Mouse (Mus musculus): ENCODE results near the gene Gm20388.
"Not testable (repeated sequence)": the region's sequence is repeated elsewhere in the genome, so short reads cannot be mapped to it uniquely, and the experiment has no call there.

The Gm20388 gene

GRCm38 (mm10) chr8:120313674-120314073 lies 403.0 kb downstream of the Gm20388 start:
- no peak for DNase-seq (ENCODE audit: extremely low spot score)

DNA sequence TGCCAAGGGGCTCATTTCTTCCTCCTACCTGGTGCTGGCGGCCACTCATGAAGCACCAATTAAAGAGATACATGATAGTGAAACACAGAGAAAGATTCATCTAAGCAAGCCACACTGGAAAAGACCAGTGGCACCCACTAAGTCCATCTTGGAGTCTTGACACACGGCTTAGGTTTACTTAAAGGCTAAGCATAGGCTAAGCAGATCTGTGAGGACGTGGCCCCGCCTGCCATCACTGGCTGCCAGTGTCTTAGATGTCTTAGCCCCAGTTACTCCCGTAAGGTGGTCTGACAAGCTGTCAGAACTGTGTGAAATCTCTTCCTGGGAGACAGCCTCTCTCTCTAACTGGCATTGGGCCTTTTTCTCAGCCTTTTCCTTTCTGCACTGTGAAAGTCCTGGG lies 404.3 kb downstream of the Gm20388 start:
- no peak for DNase-seq (ENCODE audit: extremely low spot score)

DNA sequence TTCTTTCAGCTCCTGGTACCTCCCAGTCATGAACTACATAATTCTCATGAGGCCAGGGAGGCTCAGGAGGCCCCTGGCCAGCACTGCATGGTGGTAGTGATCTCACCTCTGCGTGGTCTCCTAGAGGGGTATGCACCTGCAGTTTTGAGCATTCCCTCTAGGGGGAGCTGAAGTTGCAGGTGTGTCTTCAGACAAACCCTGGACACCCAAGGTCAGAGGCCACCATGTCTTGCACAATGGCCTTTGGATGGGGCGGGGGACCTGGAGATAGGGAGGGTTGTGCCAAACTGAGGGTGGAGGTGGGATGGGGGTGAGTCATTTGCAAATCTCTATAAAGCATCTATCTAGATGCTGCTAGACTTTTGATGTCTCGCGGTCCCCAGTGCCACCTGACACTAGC lies 405.0 kb downstream of the Gm20388 start:
- no peak for DNase-seq (ENCODE audit: extremely low spot score)

- no peak for DNase-seq (ENCODE audit: extremely low spot score)
These were observed 406.1 kb downstream of the Gm20388 start for GRCm38 (mm10) chr8:120316707-120317106.

DNA sequence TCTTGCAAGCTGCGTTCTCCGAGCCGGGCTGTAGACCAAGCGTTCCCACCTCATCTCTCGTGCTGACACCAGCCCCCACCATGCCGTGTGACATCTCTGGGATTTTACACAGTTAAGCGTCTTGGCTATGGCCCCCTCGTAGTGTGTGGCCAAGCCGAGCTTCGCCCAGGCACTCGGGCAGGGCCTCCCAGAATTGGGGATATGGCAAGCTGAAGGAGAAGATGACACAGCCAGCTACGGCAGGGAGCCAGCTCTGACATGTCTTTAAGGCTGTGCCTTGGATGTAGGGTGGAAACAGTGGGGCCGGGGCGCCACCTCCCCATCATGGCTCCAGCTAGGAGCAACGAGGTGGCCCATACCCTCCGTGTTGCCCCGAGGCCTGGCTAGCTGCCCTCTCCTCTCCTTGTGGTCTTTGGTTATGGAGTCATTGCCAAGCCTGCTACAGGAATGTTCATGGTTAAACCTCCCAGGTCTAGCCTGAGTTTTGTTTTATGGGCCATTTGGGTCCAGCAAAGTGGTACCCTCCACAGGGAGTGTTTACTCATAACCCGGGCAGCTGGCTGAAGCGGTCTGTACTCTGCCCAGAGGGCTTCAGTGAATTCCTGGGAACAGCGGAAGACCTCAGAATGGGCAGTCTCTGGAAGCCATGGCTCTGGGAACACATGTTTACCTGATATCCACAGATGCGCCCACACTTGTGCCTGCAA lies 406.6 kb downstream of the Gm20388 start:
- no peak for DNase-seq (ENCODE audit: extremely low spot score)

GRCm38 (mm10) chr8:120318476-120318991 lies 407.9 kb downstream of the Gm20388 start:
- no peak for DNase-seq (ENCODE audit: extremely low spot score)

DNA sequence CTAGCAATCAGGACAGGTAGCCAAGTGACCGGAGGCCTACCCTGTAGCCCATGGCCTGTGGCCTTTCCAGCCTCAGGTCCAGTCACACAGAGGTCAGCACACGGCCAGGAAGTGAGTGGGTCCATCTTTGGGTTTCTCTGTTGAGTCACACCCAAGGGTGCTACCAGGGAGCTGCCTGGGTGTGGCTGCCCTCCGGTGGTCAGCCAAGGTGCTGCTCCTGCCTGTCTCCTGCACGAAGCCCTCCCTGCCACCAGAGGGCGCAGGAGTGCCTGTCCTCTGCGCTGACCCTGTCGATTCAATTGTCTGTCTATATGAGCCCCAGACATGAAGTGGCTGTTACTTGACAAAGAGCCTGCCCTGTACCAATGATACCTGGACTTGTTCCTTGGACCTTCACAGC lies 408.8 kb downstream of the Gm20388 start:
- DNase-seq (ENCODE audit: extremely low spot score) = peak; percentile 79

- DNase-seq (ENCODE audit: extremely low spot score) = no peak
These were observed 409.5 kb downstream of the Gm20388 start for GRCm38 (mm10) chr8:120320146-120320545.

DNA sequence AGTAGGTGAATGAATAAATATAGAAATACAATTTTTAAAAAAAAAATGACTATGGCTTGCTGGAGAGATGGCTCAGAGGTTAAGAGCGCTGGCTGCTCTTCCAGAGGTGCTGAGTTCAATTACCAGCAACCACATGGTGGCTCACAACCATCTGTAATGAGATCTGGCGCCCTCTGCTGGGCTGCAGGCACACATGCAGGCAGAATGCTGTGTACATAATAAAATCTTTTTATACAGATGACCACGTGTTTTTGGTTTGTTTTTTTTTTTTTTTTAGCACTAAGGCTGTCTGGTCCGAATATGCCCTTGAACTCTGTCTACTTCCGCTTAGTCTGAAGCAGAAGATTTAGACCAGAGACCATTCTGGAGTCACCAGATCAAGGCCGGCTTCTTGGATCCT lies 411.1 kb downstream of the Gm20388 start:
- no peak for DNase-seq (ENCODE audit: extremely low spot score)

DNA sequence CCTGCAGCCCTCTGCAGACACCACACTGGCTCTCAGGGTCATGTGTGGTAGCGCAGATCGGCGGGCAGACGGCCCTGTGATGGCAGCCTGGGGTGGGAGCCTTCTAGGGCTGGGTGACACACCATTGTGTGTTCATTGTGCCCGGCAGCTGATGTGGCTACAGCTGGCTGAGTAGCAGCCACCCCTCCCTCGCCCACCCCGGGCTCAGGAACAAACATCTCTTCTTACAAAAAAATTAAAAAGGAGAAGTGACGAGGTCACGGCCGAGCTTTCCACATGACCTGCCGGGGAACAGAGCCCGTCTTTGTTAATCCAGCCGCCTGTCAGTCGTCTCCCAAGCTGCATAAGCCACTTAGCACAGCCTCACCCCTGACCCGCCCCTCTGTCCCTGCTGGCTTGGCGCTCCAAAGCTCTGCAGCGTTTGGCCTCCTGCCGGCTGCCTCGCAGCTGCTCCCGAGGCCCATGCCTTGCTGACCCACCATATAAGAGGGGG lies 412.4 kb downstream of the Gm20388 start:
- DNase-seq (ENCODE audit: extremely low spot score) = peak; percentile 83

DNA sequence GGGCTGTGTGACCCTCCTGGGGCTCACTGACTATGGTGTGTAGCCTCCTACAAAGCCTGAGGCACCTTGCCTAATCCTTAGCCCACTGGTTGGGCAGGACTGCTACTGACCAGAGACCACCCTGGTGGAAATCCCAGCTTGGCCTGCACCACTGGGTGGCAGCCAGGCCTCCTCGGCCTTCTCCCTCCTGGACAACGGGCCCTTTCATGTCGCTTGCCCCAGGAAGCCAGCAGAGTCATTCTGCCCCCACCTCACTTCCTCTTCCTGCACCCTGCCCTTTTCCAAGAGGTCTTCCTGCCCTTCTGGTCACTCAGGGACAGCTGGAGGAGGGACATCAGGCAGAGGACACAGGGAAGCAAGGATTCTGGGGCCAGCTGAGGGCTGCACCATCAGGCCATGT lies 413.9 kb downstream of the Gm20388 start:
- DNase-seq (ENCODE audit: extremely low spot score) = no peak

- no peak for DNase-seq (ENCODE audit: extremely low spot score)
These were observed 414.6 kb downstream of the Gm20388 start for GRCm38 (mm10) chr8:120325172-120325767.

DNA sequence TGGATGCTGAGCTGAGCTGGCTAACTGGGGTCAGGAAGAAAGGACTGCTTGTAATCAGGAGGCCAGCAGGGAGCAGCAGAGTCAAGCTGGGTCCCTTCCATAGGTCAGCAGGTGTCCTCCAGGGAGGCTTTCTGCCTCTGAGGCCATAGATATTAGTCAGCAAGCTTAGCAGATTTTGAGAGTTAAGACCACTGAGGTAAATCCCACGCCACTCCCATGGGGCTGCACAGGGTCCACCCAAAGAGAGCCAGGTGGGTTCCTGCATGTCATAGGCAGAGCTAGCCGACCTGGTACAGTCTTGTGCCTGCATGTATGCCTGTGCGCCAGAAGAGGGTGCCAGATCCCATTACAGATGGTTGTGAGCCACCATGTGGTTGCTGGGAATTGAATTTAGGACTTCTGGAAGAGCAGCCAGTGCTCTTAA lies 416.5 kb downstream of the Gm20388 start:
- peak; percentile 60 for DNase-seq (ENCODE audit: extremely low spot score)

DNA sequence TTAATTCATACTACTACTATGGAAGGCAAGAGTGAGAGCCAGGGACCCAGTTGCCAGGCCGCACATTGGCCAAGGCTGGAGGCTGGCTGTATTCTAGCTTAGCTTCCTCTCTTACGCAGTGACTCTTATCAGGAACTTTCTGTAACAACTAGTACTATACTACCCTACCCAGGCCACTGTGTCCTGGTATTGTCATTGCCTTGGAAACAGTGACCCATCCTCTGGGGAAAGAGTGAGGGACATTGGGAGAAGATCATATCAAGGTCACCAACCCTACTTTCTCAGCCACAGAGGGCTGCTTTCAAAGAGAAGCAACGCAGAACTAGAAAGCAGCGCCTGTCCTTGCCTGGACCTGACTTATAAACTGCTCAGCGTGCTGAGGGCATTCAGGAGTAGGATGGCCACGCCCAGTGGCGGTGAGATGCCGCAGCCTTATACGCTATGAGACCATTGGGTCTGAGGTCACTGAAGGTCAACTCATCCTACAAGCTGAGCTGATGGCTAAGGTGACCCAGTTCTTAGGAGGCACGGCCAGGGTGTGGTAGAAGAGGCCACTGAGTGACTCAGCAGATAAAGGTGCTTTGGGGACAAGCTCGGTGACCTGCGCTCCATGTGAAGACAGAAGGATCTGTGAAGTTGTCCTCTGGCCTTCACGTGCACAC lies 417.9 kb downstream of the Gm20388 start:
- DNase-seq (ENCODE audit: extremely low spot score) = no peak

GRCm38 (mm10) chr8:120329030-120329748 lies 418.5 kb downstream of the Gm20388 start:
- no peak for DNase-seq (ENCODE audit: extremely low spot score)

DNA sequence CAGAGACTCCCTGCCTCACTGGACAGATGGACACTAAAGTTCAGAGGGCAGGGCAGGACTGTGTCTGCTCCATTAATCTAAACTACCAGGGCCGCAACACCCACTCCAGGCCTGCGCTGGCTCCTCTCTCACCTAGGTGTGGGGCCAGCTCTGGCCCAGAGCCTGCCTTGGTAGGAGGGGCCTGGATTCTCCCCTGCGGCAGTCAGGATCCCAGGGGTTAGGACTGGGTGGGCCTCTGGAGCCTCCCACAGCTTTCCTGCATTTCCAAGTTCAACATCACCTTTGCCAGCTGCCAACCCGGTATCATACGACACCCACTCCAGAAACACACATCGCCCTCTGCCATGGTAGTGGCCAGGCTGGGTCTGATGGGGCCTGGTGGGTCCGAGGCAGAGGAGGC lies 420.4 kb downstream of the Gm20388 start:
- no peak for DNase-seq (ENCODE audit: extremely low spot score)

GRCm38 (mm10) chr8:120332379-120333229 lies 422.0 kb downstream of the Gm20388 start:
- no peak for DNase-seq (ENCODE audit: extremely low spot score)

- no peak for DNase-seq (ENCODE audit: extremely low spot score)
These were observed 423.0 kb downstream of the Gm20388 start for GRCm38 (mm10) chr8:120333681-120334080.

DNA sequence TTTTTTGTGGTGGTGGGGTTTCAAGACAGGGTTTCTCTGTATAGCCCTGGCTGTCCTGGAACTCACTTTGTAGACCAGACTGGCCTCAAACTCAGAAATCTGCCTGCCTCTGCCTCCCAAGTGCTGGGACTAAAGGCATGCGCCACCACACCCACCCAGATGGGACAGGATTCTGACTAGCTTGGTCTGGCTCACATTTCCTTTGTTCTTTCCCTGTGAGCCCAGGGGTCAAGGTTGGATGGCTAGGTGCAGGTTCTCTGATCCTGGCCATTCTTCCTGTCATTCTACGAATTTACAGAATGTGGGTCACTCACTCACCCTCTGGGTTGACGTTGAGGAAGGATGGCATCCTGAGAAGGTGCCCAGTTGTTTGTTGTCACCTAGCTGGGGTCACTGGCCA lies 423.6 kb downstream of the Gm20388 start:
- DNase-seq (ENCODE audit: extremely low spot score) = not testable (repeated sequence)

GRCm38 (mm10) chr8:120334878-120335261 lies 424.2 kb downstream of the Gm20388 start:
- DNase-seq (ENCODE audit: extremely low spot score) = no peak

Measured in embryo, embryonic 9.5 days (tissue).